Mouse (Mus musculus): ENCODE measurements around the gene Rabl6.

DNA sequence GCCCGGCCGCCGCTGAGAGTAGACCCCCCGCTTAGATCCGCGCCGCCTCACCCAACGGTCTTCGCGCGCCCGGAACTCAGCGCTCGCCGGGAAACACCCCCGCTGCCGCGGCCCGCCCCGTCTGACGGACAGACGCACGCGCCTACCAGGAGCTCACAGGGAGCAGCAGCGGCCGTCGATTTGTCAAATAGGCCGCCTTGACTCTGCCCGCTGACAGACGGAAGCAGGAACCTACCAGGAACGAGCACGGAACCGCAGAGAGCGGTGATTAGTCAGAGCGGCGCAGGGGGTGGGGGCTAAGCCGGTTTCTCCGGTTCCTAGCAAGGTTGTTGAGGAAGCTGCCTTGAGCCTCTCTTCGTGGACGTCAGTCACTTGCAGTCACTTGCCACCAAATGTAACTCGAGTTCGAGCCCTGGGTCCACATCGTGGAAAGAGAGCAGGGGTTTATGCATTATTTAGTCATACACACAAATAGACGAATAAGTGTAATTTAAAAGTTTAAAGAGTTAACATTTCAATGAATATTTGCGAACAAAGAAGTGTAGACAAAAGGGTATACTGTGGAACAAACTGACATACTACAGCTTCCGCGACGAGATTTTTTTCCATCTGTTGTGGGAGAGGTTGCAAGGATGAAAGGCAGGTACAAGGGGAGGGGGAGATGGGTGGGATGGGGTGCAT is 61.4 kb downstream of the Rabl6 start, which contains the start of gene Traf2:
- TF ChIP-seq CTCF (IDR thresholded peaks at IDR 0.05; ENCODE audit: low read depth) (no peak), EP300 (IDR thresholded peaks at IDR 0.05; ENCODE audit: low read depth) (no peak)

Measured in heart, postnatal 0 days (tissue).